Mouse (Mus musculus): ENCODE measurements around the gene Tmem201.

DNA sequence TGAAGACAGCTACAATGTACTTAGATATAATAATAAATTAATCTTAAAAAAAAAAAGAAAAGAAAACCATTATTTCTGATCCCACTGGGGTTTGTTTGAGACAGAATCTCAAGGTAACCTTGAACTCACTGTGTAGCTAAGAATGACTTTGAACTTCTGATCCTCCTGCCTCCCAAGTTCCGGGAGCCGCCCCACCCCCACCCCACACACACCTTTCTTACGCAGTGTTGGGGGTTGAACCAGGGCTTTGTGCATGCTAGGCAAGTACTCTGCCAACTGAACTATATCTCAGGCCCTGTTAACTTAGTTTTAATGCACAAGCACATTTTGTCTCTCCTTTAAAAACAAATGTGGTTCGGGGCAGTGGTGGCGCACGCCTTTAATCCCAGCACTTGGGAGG lies 66.7 kb downstream of the Tmem201 start:
- TF ChIP-seq CHD2 (IDR thresholded peaks at IDR 0.05; ENCODE audit: low read length) (no peak), GABPA (IDR thresholded peaks at IDR 0.05; ENCODE audit: insufficient replicate concordance, low read depth, low read length) (no peak), MYC (IDR thresholded peaks at IDR 0.05; ENCODE audit: low read depth, low read length) (no peak), CTCF (conservative IDR thresholded peaks at IDR 0.05 in 1 of 2, IDR thresholded peaks at IDR 0.05 in 1 of 2; ENCODE audit: low read depth in 2 of 2, low read length in 2 of 2) (no peak), USF2 (conservative IDR thresholded peaks at IDR 0.05; ENCODE audit: low read depth, low read length) (no peak), POLR2A (IDR thresholded peaks at IDR 0.05; ENCODE audit: low read depth, low read length) (no peak)
